Mouse (Mus musculus) CH12.LX (cell line): ENCODE results near the gene Ctbp2. TPM values are rescaled to one million over a fixed set of nuclear protein-coding genes. Genes with fewer than 3 reads are reported as not detected.

Experiments
- DNase-seq: peaks from one replicate; pipeline ENCODE4 v3.0.0-alpha.2; 2013; ENCODE audit errors: extremely low read depth
- H3K27ac ChIP-seq: 2 replicates; pipeline ENCODE4 v1.5.1; 2012; ENCODE audit warnings: low read depth, mild to moderate bottlenecking, control low read depth, moderate library complexity; ENCODE audit not compliant: insufficient read depth
- H3K27me3 ChIP-seq: replicated peaks from 2 replicates; pipeline ENCODE3; 2012; ENCODE audit warnings: inconsistent platforms
- H3K36me3 ChIP-seq, 2 experiments: replicated peaks in 1 of 2; 2 replicates each; pipeline versions ENCODE3 to v1.6.1; 2012; ENCODE audit warnings: inconsistent platforms in 1 of 2, low read length in 1 of 2, mild to moderate bottlenecking in 1 of 2, mixed read lengths in 1 of 2, moderate library complexity in 1 of 2; ENCODE audit not compliant: control insufficient read depth in 1 of 2, insufficient read depth in 1 of 2
- H3K4me1 ChIP-seq, 2 experiments: 2 replicates each; pipeline ENCODE4 v1.6.1; 2012; ENCODE audit warnings: inconsistent platforms in 1 of 2, moderate library complexity in 1 of 2; ENCODE audit not compliant: insufficient read depth in 2 of 2, control insufficient read depth in 1 of 2
- H3K4me2 ChIP-seq: 2 replicates; pipeline ENCODE4 v1.6.1; 2012; ENCODE audit warnings: low read depth, mild to moderate bottlenecking, control low read depth; ENCODE audit not compliant: poor library complexity, insufficient read depth, severe bottlenecking
- H3K4me3 ChIP-seq, 3 experiments: fragments of 150-350 bp in 1 of 3; sonication (generic) in 1 of 3; replicated peaks in 1 of 3; 2 replicates each; pipeline versions ENCODE3 to v1.5.1; 2011 to 2012; ENCODE audit warnings: low read depth in 2 of 3, low read length in 2 of 3, mild to moderate bottlenecking in 2 of 3, moderate library complexity in 2 of 3, control low read depth in 1 of 3, improper control_type of control experiment in 1 of 3, inconsistent platforms in 1 of 3, mixed read lengths in 1 of 3; ENCODE audit not compliant: poor library complexity in 1 of 3
- H3K79me2 ChIP-seq: replicated peaks from 2 replicates; pipeline ENCODE4 v1.6.1; 2012; ENCODE audit warnings: mild to moderate bottlenecking, moderate library complexity; ENCODE audit not compliant: control insufficient read depth, poor library complexity, insufficient read depth, severe bottlenecking; ENCODE audit errors: extremely low read depth
- H3K9ac ChIP-seq: 2 replicates; pipeline ENCODE4 v1.6.1; 2012; ENCODE audit warnings: low read depth, mild to moderate bottlenecking, control low read depth, moderate library complexity; ENCODE audit not compliant: insufficient read depth
- H3K9me3 ChIP-seq: replicated peaks from 2 replicates; pipeline ENCODE3; 2012; ENCODE audit warnings: low read length, inconsistent platforms, mixed read lengths
- BHLHE40 ChIP-seq: IDR thresholded peaks from 2 replicates; pipeline ENCODE4 v1.6.1; 2011; ENCODE audit warnings: mild to moderate bottlenecking, low read depth, low read length, improper control_type of control experiment
- CHD2 ChIP-seq: IDR thresholded peaks from 2 replicates; pipeline ENCODE4 v1.6.1; 2011; ENCODE audit warnings: low read length, improper control_type of control experiment
- ELF1 ChIP-seq: IDR thresholded peaks from 2 replicates; pipeline ENCODE4 v1.6.1; 2014; ENCODE audit warnings: low read depth, mild to moderate bottlenecking, inconsistent platforms, low read length, improper control_type of control experiment
- EP300 ChIP-seq: IDR thresholded peaks from 2 replicates; pipeline ENCODE4 v1.6.1; 2011; ENCODE audit warnings: low read length, improper control_type of control experiment
- ETS1 ChIP-seq: conservative IDR thresholded peaks from 2 replicates; pipeline ENCODE4 v1.6.1; 2012; ENCODE audit warnings: low read depth, mild to moderate bottlenecking, inconsistent platforms, low read length, improper control_type of control experiment, moderate library complexity
- GABPA ChIP-seq: IDR thresholded peaks from 2 replicates; pipeline ENCODE4 v1.6.1; 2012; ENCODE audit warnings: low read depth, low read length, improper control_type of control experiment, inconsistent platforms; ENCODE audit not compliant: insufficient replicate concordance
- IRF4 ChIP-seq: IDR thresholded peaks from 2 replicates; pipeline ENCODE4 v1.6.1; 2014; ENCODE audit warnings: low read depth, mild to moderate bottlenecking, inconsistent platforms, low read length, improper control_type of control experiment
- JUN ChIP-seq: IDR thresholded peaks from 2 replicates; pipeline ENCODE4 v1.6.1; 2011; ENCODE audit warnings: low read depth, mild to moderate bottlenecking, low read length, improper control_type of control experiment, moderate library complexity; ENCODE audit not compliant: insufficient read depth
- JUND ChIP-seq: conservative IDR thresholded peaks from 2 replicates; pipeline ENCODE4 v1.6.1; 2011; ENCODE audit warnings: low read depth, low read length, improper control_type of control experiment
- MAFK ChIP-seq: IDR thresholded peaks from 2 replicates; pipeline ENCODE4 v1.6.1; 2011; ENCODE audit warnings: low read length, improper control_type of control experiment; ENCODE audit not compliant: insufficient replicate concordance
- MAZ ChIP-seq: IDR thresholded peaks from 2 replicates; pipeline ENCODE4 v1.6.1; 2012; ENCODE audit warnings: low read depth, mild to moderate bottlenecking, inconsistent platforms, low read length, improper control_type of control experiment, moderate library complexity
- NELFE ChIP-seq: IDR thresholded peaks from 2 replicates; pipeline ENCODE4 v1.6.1; 2011; ENCODE audit warnings: low read depth, low read length, improper control_type of control experiment
- NRF1 ChIP-seq: IDR thresholded peaks from 2 replicates; pipeline ENCODE4 v1.6.1; 2014; ENCODE audit warnings: low read depth, mild to moderate bottlenecking, inconsistent platforms, low read length, improper control_type of control experiment, moderate library complexity
- PAX5 ChIP-seq: IDR thresholded peaks from 2 replicates; pipeline ENCODE4 v1.6.1; 2012; ENCODE audit warnings: low read length, inconsistent platforms, mixed read lengths
- POLR2A ChIP-seq: IDR thresholded peaks from 2 replicates; pipeline ENCODE4 v1.6.1; 2011; ENCODE audit warnings: low read depth, mild to moderate bottlenecking, improper control_type of control experiment, low read length
- POLR2AphosphoS2 ChIP-seq: IDR thresholded peaks from 2 replicates; pipeline ENCODE4 v1.6.1; 2011; ENCODE audit warnings: low read depth, low read length, improper control_type of control experiment
- SMC3 ChIP-seq: IDR thresholded peaks from 2 replicates; pipeline ENCODE4 v1.6.1; 2011; ENCODE audit warnings: low read depth, low read length, improper control_type of control experiment
- ZKSCAN1 ChIP-seq: IDR thresholded peaks from 2 replicates; pipeline ENCODE4 v1.6.1; 2012; ENCODE audit warnings: low read depth, inconsistent platforms, low read length, improper control_type of control experiment, borderline replicate concordance
- ZMIZ1 ChIP-seq: IDR thresholded peaks from 2 replicates; pipeline ENCODE4 v1.6.1; 2012; ENCODE audit warnings: low read depth, mild to moderate bottlenecking, inconsistent platforms, low read length, improper control_type of control experiment
- ZNF384 ChIP-seq: IDR thresholded peaks from 2 replicates; pipeline ENCODE4 v1.6.1; 2012; ENCODE audit warnings: low read depth, low read length, improper control_type of control experiment, inconsistent platforms
- dilution Hi-C: fragments of 300-500 bp; cut with MboI; formaldehyde crosslinking; loops from 2 replicates; pipeline ENCODE4 v1.14.3; 2020; ENCODE audit warnings: low sequenced_read_pairs; ENCODE audit not compliant: extremely low pct_unique_long_range_greater_than_20kb, extremely low pct_ligation_motif_present
- in situ Hi-C: fragments of 300-500 bp; cut with MboI; formaldehyde crosslinking; loops from 3 replicates; pipeline ENCODE4 v1.14.3; 2019; ENCODE audit warnings: low sequenced_read_pairs, low pct_ligation_motif_present, low pct_unique_long_range_greater_than_20kb, mixed read lengths
- polyA plus RNA-seq: library from polyadenylated mRNA; unstranded; fragments of >175 nt; gene quantifications from 2 replicates; pipeline ENCODE4 v1.2.1, GENCODE M21; 2012; ENCODE audit warnings: low read depth; ENCODE audit not compliant: insufficient read length
- total RNA-seq, 2 experiments: library from RNA; depleted of rRNA; stranded (reverse); fragments of 300-350 nt in 1 of 2; fragments of >200 nt in 1 of 2; gene quantifications; 2 replicates each; pipeline ENCODE4 v1.2.3; 2012 to 2014

Ctbp2 gene
- total and polyA plus RNA-seq, 3 experiments, result 0.59 to 1.1 (median 0.68) TPM

DNA sequence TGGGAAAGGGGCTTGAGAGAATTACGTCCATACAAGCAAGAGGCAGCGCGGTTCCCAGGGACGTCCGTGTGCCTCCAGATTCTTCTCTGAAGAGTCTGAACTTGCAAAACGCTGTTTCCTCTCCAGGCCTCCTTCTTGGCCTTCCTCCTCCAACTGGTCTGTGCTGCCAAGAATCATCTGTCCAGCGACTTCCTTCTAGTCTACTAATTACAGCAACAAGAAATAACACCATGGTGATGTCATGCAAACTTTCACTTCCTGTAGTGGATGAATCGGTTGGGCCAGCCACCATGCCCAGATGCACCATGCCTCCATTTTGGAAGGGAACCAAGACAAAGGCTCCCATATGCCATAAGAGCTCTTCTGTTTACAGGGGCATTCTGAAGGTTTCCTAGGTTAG lies 71.3 kb downstream of the Ctbp2 start:
- no peak overlapping the region for H3K27ac ChIP-seq
- TF ChIP-seq ZMIZ1, result no peak
- no peak for TF ChIP-seq POLR2A
- TF ChIP-seq ZNF384, result no peak
- TF ChIP-seq SMC3, result no peak
- no peak for TF ChIP-seq PAX5
- TF ChIP-seq BHLHE40, result no peak
- no peak for TF ChIP-seq NELFE
- no peak for TF ChIP-seq MAFK
- TF ChIP-seq EP300, result peak; percentile 30; the same call in 1 of the 2 replicates
- 0 out of 2 replicates have a peak, but pooled peaks have one; percentile 10 for TF ChIP-seq JUND
- peak; percentile 64 for TF ChIP-seq JUN
- TF ChIP-seq IRF4, result peak; percentile 56; the same call in 1 of the 2 replicates
- no peak for TF ChIP-seq NRF1
- no peak for TF ChIP-seq POLR2AphosphoS2
- no peak for TF ChIP-seq ETS1
- no peak overlapping the region for H3K9ac ChIP-seq
- H3K4me2 ChIP-seq, result no peak overlapping the region
- H3K36me3 ChIP-seq, result no peaks in the 10 kb centered on the region
- no peaks in the 10 kb centered on the region for H3K79me2 ChIP-seq
- in situ Hi-C loops (no loop called here), dilution Hi-C loops (no loop called here)
- H3K27me3 ChIP-seq, result peaks cover 36% of the 10 kb centered on the region
- H3K4me1 ChIP-seq, result peaks cover 7 to 16% of the 10 kb centered on the region in 2 experiments
- H3K4me3 ChIP-seq, result no peak overlapping the region
- no peaks in the 10 kb centered on the region for H3K9me3 ChIP-seq
- peak; percentile 37 for DNase-seq

DNA sequence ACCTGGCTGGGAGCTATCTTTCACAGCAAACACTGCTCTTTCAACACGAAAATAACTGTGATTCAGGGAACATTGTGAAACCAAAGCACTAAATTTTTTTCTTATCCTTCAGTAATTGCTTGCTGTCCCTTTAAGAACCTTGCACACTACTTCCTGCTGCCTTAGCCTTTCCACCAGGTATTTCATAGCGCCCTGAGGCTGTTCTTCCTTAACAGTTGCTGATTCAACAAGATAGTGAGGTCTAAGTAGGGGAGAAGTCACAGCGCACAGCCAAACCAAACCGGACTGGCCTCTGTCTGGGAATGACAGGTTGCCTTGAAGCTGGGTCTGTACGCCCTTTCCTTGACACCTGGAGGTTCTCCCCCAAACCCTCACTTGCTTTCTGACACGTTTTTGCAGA lies 73.5 kb downstream of the Ctbp2 start:
- dilution Hi-C loops, result no loop called here
- H3K4me2 ChIP-seq, result no peak overlapping the region
- peaks cover 7 to 20% of the 10 kb centered on the region in 2 experiments for H3K4me1 ChIP-seq
- H3K27ac ChIP-seq, result no peak overlapping the region
- in situ Hi-C loops, result no loop called here
- no peak overlapping the region for H3K9ac ChIP-seq
- H3K4me3 ChIP-seq, result no peak overlapping the region
- no peaks in the 10 kb centered on the region for H3K79me2 ChIP-seq
- peaks cover 32% of the 10 kb centered on the region for H3K27me3 ChIP-seq
- H3K9me3 ChIP-seq, result no peaks in the 10 kb centered on the region
- DNase-seq, result no peak
- H3K36me3 ChIP-seq, result no peaks in the 10 kb centered on the region
- TF ChIP-seq NRF1, result no peak
- TF ChIP-seq JUN, result no peak
- TF ChIP-seq ETS1, result no peak
- TF ChIP-seq ZMIZ1, result no peak
- no peak for TF ChIP-seq CHD2
- no peak for TF ChIP-seq JUND
- TF ChIP-seq MAZ, result no peak
- TF ChIP-seq ELF1, result no peak
- no peak for TF ChIP-seq ZKSCAN1
- no peak for TF ChIP-seq GABPA
